Mouse (Mus musculus): ENCODE results near the gene Rgs3.

- no peak for TF ChIP-seq CTCF (IDR thresholded peaks at IDR 0.05; ENCODE audit: low read depth)
- no peak for TF ChIP-seq EP300 (IDR thresholded peaks at IDR 0.05; ENCODE audit: low read depth)
Observed at GRCm38 (mm10) chr4:62520892-62521400, 38.7 kb upstream of the Rgs3 start.
